Mouse (Mus musculus) forebrain, embryonic 12.5 days (tissue): ENCODE data around the gene Eppin. TPM values are rescaled to one million over a fixed set of nuclear protein-coding genes. Genes with fewer than 3 reads are reported as not detected.
A peak's percentile ranks its signal among the peaks of the same experiment; 100 is the strongest.

Experiments
- ATAC-seq: fragments of 200-750 bp; cut with Nextera tagmentation; 2 replicates; pipeline ENCODE4 v1.8.0; 2017; ENCODE audit warnings: moderate TSS enrichment; ENCODE audit not compliant: low FRiP score
- H3K27ac ChIP-seq: fragments of 300-500 bp; sonication (generic); 2 replicates; pipeline ENCODE4 v1.5.1; 2016; ENCODE audit warnings: mild to moderate bottlenecking
- H3K27me3 ChIP-seq: fragments of 300-500 bp; sonication (generic); 2 replicates; pipeline ENCODE4 v1.6.1; 2016; ENCODE audit warnings: mild to moderate bottlenecking
- H3K36me3 ChIP-seq: fragments of 300-500 bp; sonication (generic); replicated peaks from 2 replicates; pipeline ENCODE4 v1.6.1; 2016; ENCODE audit warnings: mild to moderate bottlenecking
- H3K4me1 ChIP-seq: fragments of 300-500 bp; sonication (generic); 2 replicates; pipeline ENCODE4 v1.6.1; 2016
- H3K4me2 ChIP-seq: fragments of 300-500 bp; sonication (generic); 2 replicates; pipeline ENCODE4 v1.6.1; 2016; ENCODE audit warnings: mild to moderate bottlenecking, moderate library complexity
- H3K4me3 ChIP-seq: fragments of 300-500 bp; sonication (generic); replicated peaks from 2 replicates; pipeline ENCODE4 v1.5.1; 2016; ENCODE audit warnings: mild to moderate bottlenecking
- H3K9ac ChIP-seq: fragments of 300-500 bp; sonication (generic); 2 replicates; pipeline ENCODE4 v1.6.1; 2016; ENCODE audit warnings: mild to moderate bottlenecking
- H3K9me3 ChIP-seq: fragments of 300-500 bp; sonication (generic); 2 replicates; pipeline ENCODE4 v1.6.1; 2016
- WGBS: fragments of 180-500 bp; shearing (Covaris S2); methylation state at CpG from one replicate; pipeline ENCODE4 v1.1.7; 2016; 5-methylcytosine and 5-hydroxymethylcytosine counted together
- polyA plus RNA-seq: library from polyadenylated mRNA; unstranded; fragments of >200 nt; fragmentation: Nextera tagmentation; extraction: Ambion mirVana; gene quantifications from 2 replicates; pipeline ENCODE4 v1.2.1, GENCODE M21; 2016

Gene Eppin
- polyA plus RNA-seq, 1 experiment from 2014 or later, result not detected

GRCm38 (mm10) chr2:164551502-164551901, 41.9 kb downstream of the Eppin start:
- Histone ChIP-seq H3K4me1 (peaks cover 13% of the 10 kb centered on the region), H3K27me3 (peaks cover 4% of the 10 kb centered on the region), H3K4me2 (no peak overlapping the region), H3K4me3 (no peak overlapping the region), H3K9me3 (no peaks in the 10 kb centered on the region), H3K27ac (no peak overlapping the region), H3K36me3 (no peaks in the 10 kb centered on the region), H3K9ac (no peak overlapping the region)
- no peak for ATAC-seq
- WGBS, result 90% methylated on average over 9 of the region's 9 CpGs

DNA sequence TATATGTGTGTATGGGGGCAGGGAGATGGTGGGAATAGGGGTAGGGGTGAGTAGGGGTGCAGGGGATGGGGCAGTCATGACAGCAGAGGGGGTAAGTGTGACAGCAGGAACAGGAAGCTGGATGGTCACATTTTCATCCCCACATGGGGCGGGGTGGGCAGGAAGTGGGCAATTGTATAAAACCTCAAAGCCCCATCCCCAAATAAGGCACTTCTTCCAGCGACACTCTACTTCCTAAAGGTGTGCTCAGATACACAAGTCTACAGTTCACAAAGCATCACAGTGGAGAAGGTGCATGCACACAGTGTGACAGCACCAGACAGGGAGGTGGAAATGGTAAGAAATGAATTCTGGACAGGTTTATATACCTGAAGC, 42.5 kb downstream of the Eppin start:
- no peak for ATAC-seq
- Histone ChIP-seq H3K4me3 (no peak overlapping the region), H3K4me2 (no peak overlapping the region), H3K27ac (no peak overlapping the region), H3K36me3 (no peaks in the 10 kb centered on the region), H3K9me3 (no peaks in the 10 kb centered on the region), H3K27me3 (peaks cover 4% of the 10 kb centered on the region), H3K9ac (no peak overlapping the region), H3K4me1 (peaks cover 13% of the 10 kb centered on the region)
- WGBS, result 78% methylated on average over 2 of the region's 2 CpGs

DNA sequence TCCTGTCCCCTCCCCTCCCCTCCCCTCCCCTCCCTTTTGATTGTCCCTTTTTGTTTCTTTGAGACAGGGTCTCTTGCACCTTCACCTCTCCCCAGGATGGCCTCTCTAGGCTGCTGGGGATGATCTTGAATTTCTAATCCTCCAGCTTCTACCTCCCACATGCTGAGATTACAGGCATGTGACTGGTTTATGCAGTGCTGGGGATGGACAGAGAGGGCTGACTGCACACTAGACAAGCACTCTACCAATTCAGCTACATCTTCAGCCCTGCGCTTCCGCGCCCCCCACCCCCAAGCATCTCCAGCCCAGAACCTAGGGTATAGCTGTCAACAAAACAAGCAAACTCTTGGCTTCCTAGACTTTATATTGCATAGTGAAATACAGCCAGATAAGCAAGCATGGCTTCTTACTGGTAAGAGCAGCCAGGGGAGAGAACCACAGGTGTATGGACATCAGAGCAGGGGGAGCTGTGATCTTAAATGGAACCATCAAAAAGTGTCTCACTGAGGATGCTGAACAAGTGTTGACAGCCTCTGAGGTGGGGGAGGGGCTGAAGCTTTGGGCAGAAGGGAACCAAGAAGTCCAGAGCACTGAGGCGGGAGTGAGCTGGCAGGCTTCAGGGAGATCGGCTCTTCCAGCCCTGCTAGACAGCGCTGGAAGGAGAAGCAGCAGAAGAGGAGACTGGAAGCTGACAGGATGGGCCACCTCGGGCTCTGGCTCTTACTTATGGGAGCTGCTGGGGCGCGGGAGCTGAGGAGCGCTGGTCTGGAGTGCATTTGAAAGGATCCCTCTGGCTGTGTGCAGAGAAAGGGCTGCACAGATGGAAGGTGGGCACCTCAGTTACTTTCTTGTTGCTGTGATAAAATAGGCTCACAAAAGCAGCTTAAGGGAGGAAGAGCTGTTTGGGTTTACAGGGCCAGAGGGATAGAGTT, 43.2 kb downstream of the Eppin start:
- 21% methylated on average over 10 of the region's 10 CpGs for whole genome bisulfite sequencing
- ATAC-seq, result no peak
- Histone ChIP-seq H3K9ac (no peak overlapping the region), H3K27ac (no peak overlapping the region), H3K4me2 (peak overlapping the region; percentile 21; the same call in 1 of the 2 replicates), H3K4me3 (no peak overlapping the region), H3K27me3 (peaks cover 4% of the 10 kb centered on the region; the same call in 1 of the 2 replicates), H3K36me3 (no peaks in the 10 kb centered on the region), H3K4me1 (peaks cover 13% of the 10 kb centered on the region), H3K9me3 (no peaks in the 10 kb centered on the region)

GRCm38 (mm10) chr2:164549338-164549737, 44.1 kb downstream of the Eppin start:
- no peak overlapping the region for H3K4me2 ChIP-seq
- ATAC-seq, result no peak
- no peak overlapping the region for H3K4me3 ChIP-seq
- no peak overlapping the region for H3K9ac ChIP-seq
- peaks cover 4% of the 10 kb centered on the region; the same call in 1 of the 2 replicates for H3K27me3 ChIP-seq
- no peaks in the 10 kb centered on the region for H3K9me3 ChIP-seq
- H3K27ac ChIP-seq, result no peak overlapping the region
- H3K4me1 ChIP-seq, result peaks cover 13% of the 10 kb centered on the region
- no peaks in the 10 kb centered on the region for H3K36me3 ChIP-seq
- 49% methylated on average over 4 of the region's 4 CpGs for WGBS

- WGBS, result 59% methylated on average over 5 of the region's 5 CpGs
- H3K4me1 ChIP-seq, result 0 out of 2 replicates have a peak, but pooled peaks cover 2% of the 10 kb centered on the region
- H3K9ac ChIP-seq, result no peak overlapping the region
- no peak overlapping the region for H3K27ac ChIP-seq
- H3K4me2 ChIP-seq, result no peak overlapping the region
- no peaks in the 10 kb centered on the region for H3K27me3 ChIP-seq
- H3K36me3 ChIP-seq, result no peaks in the 10 kb centered on the region
- H3K4me3 ChIP-seq, result no peak overlapping the region
- no peak for ATAC-seq
- H3K9me3 ChIP-seq, result no peaks in the 10 kb centered on the region
These were observed 48.8 kb downstream of the Eppin start for GRCm38 (mm10) chr2:164544454-164545097.

GRCm38 (mm10) chr2:164543745-164544144, 49.6 kb downstream of the Eppin start:
- Histone ChIP-seq H3K27ac (no peak overlapping the region), H3K4me1 (no peaks in the 10 kb centered on the region), H3K9me3 (no peaks in the 10 kb centered on the region), H3K36me3 (no peaks in the 10 kb centered on the region), H3K4me2 (no peak overlapping the region), H3K9ac (no peak overlapping the region), H3K4me3 (no peak overlapping the region), H3K27me3 (no peaks in the 10 kb centered on the region)
- ATAC-seq, result no peak
- WGBS, result 78% methylated on average over 2 of the region's 2 CpGs

- H3K27ac ChIP-seq, result no peak overlapping the region
- ATAC-seq, result no peak
- H3K4me2 ChIP-seq, result no peak overlapping the region
- no peak overlapping the region for H3K4me3 ChIP-seq
- no peak overlapping the region for H3K9ac ChIP-seq
- 85% methylated on average over 7 of the region's 7 CpGs for WGBS
- no peaks in the 10 kb centered on the region for H3K36me3 ChIP-seq
- no peaks in the 10 kb centered on the region for H3K9me3 ChIP-seq
- no peaks in the 10 kb centered on the region for H3K4me1 ChIP-seq
- H3K27me3 ChIP-seq, result no peaks in the 10 kb centered on the region
These were observed 50.8 kb downstream of the Eppin start for GRCm38 (mm10) chr2:164542598-164542997.

- no peak for ATAC-seq
These were observed 51.3 kb downstream of the Eppin start for GRCm38 (mm10) chr2:164542132-164542531.

GRCm38 (mm10) chr2:164540652-164541427, 52.6 kb downstream of the Eppin start:
- 54% methylated on average over 8 of the region's 8 CpGs for WGBS
- H3K4me3 ChIP-seq, result no peak overlapping the region
- ATAC-seq, result no peak

More at GRCm38 (mm10) chr2:164542132-164542531, 51.3 kb downstream of the Eppin start:
- Histone ChIP-seq H3K9ac (no peak overlapping the region), H3K9me3 (no peaks in the 10 kb centered on the region), H3K27ac (no peak overlapping the region), H3K36me3 (no peaks in the 10 kb centered on the region), H3K27me3 (no peaks in the 10 kb centered on the region), H3K4me3 (no peak overlapping the region), H3K4me2 (no peak overlapping the region), H3K4me1 (no peaks in the 10 kb centered on the region)
- 68% methylated on average over 5 of the region's 5 CpGs for WGBS

More at GRCm38 (mm10) chr2:164540652-164541427, 52.6 kb downstream of the Eppin start:
- H3K27ac ChIP-seq, result no peak overlapping the region
- no peak overlapping the region for H3K4me2 ChIP-seq
- no peaks in the 10 kb centered on the region for H3K27me3 ChIP-seq
- H3K36me3 ChIP-seq, result no peaks in the 10 kb centered on the region
- H3K9ac ChIP-seq, result no peak overlapping the region
- H3K4me1 ChIP-seq, result no peaks in the 10 kb centered on the region
- no peaks in the 10 kb centered on the region for H3K9me3 ChIP-seq

Other genes starting within 250 kb of the Eppin start
- 0.41 TPM in 1 of 2 replicates, not detected in the other for gene Slpi, start 204.5 kb downstream of the Eppin start, polyA plus RNA-seq
- 0.08 and 0.09 TPM in 2 replicates for gene Rbpjl, start 190.5 kb downstream of the Eppin start, polyA plus RNA-seq
- gene Matn4, start 188.4 kb downstream of the Eppin start, polyA plus RNA-seq, result 3.3 and 4.0 TPM in 2 replicates
- gene Sdc4, start 149.7 kb downstream of the Eppin start, polyA plus RNA-seq, result 12.1 and 12.6 TPM in 2 replicates
- 60.5 and 67.4 TPM in 2 replicates for gene Sys1, start 136.6 kb downstream of the Eppin start, polyA plus RNA-seq
- gene Gm20458, start 132.6 kb downstream of the Eppin start, polyA plus RNA-seq, result 4.7 and 6.2 TPM in 2 replicates
- gene Trp53tg5, start 119.9 kb downstream of the Eppin start, polyA plus RNA-seq, result not detected in 2 replicates
- 4.6 and 4.7 TPM in 2 replicates for gene Dbndd2, start 107.5 kb downstream of the Eppin start, polyA plus RNA-seq
- gene Pigt, start 96.1 kb downstream of the Eppin start, polyA plus RNA-seq, result 43.3 and 45.2 TPM in 2 replicates
- gene Wfdc2, start 31.2 kb downstream of the Eppin start, polyA plus RNA-seq, result 29.9 and 34.5 TPM in 2 replicates
- gene Spint3, start 20.1 kb downstream of the Eppin start, polyA plus RNA-seq, result not detected in 2 replicates
- not detected in 2 replicates for gene Wfdc6a, start 8.1 kb downstream of the Eppin start, polyA plus RNA-seq
- gene Wfdc6b, start 19.9 kb upstream of the Eppin start, polyA plus RNA-seq, result not detected in 2 replicates
- gene Wfdc8, start 20.0 kb upstream of the Eppin start, polyA plus RNA-seq, result not detected in 2 replicates
- not detected in 2 replicates for gene Wfdc16, start 45.2 kb upstream of the Eppin start, polyA plus RNA-seq
- not detected in 2 replicates for gene Wfdc10, start 62.5 kb upstream of the Eppin start, polyA plus RNA-seq
- not detected in 2 replicates for gene Wfdc9, start 63.0 kb upstream of the Eppin start, polyA plus RNA-seq
- not detected in 2 replicates for gene Wfdc11, start 80.5 kb upstream of the Eppin start, polyA plus RNA-seq
- not detected in 2 replicates for gene Wfdc13, start 91.5 kb upstream of the Eppin start, polyA plus RNA-seq
- gene Spint4, start 104.9 kb upstream of the Eppin start, polyA plus RNA-seq, result not detected in 2 replicates
- gene Spint5, start 121.7 kb upstream of the Eppin start, polyA plus RNA-seq, result not detected in 2 replicates
- gene Wfdc3, start 152.3 kb upstream of the Eppin start, polyA plus RNA-seq, result 0.73 and 0.81 TPM in 2 replicates
- 83.6 and 88.3 TPM in 2 replicates for gene Dnttip1, start 152.4 kb upstream of the Eppin start, polyA plus RNA-seq
- gene Ube2c, start 176.3 kb upstream of the Eppin start, polyA plus RNA-seq, result 601 and 611 TPM in 2 replicates
- gene Tnnc2, start 186.4 kb upstream of the Eppin start, polyA plus RNA-seq, result 1.3 TPM in 1 of 2 replicates, not detected in the other
- 11.5 and 13.0 TPM in 2 replicates for gene Snx21, start 192.2 kb upstream of the Eppin start, polyA plus RNA-seq
- 13.2 and 13.7 TPM in 2 replicates for gene Acot8, start 211.3 kb upstream of the Eppin start, polyA plus RNA-seq
- gene Zswim3, start 211.5 kb upstream of the Eppin start, polyA plus RNA-seq, result 10.2 and 10.7 TPM in 2 replicates
- gene Zswim1, start 229.1 kb upstream of the Eppin start, polyA plus RNA-seq, result 21.4 and 25.7 TPM in 2 replicates
- not detected in 2 replicates for gene Spata25, start 234.9 kb upstream of the Eppin start, polyA plus RNA-seq
- 85.8 and 88.3 TPM in 2 replicates for gene Ctsa, start 239.3 kb upstream of the Eppin start, polyA plus RNA-seq
- 4.2 and 4.6 TPM in 2 replicates for gene Neurl2, start 239.9 kb upstream of the Eppin start, polyA plus RNA-seq